Mouse (Mus musculus) forebrain, postnatal 0 days (tissue): Measurements from ENCODE around the gene Pdzph1. TPM values are rescaled to one million over a fixed set of nuclear protein-coding genes. Genes with fewer than 3 reads are reported as not detected.
A peak's percentile ranks its signal among the peaks of the same experiment; 100 is the strongest.

Experiments
- ATAC-seq: fragments of 200-750 bp; cut with Nextera tagmentation; 2 replicates; pipeline ENCODE4 v1.8.0; 2017; ENCODE audit warnings: mild to moderate bottlenecking, moderate library complexity
- DNase-seq: peaks from one replicate; pipeline ENCODE4 v3.0.0-alpha.2; 2015
- H3K27ac ChIP-seq: fragments of 300-500 bp; sonication (generic); 2 replicates; pipeline ENCODE4 v1.5.1; 2014; ENCODE audit warnings: low read depth, mild to moderate bottlenecking, antibody characterized with exemption, low read length, moderate library complexity, mixed read lengths
- H3K27me3 ChIP-seq: fragments of 300-500 bp; sonication (generic); 2 replicates; pipeline ENCODE4 v1.6.1; 2014; ENCODE audit warnings: mild to moderate bottlenecking, low read length, mixed read lengths; ENCODE audit not compliant: insufficient read depth
- H3K36me3 ChIP-seq: fragments of 300-500 bp; sonication (generic); 2 replicates; pipeline ENCODE4 v1.6.1; 2014; ENCODE audit warnings: mild to moderate bottlenecking, moderate library complexity; ENCODE audit not compliant: insufficient read depth
- H3K4me1 ChIP-seq: fragments of 300-500 bp; sonication (generic); 2 replicates; pipeline ENCODE4 v1.6.1; 2014; ENCODE audit warnings: antibody characterized with exemption; ENCODE audit not compliant: insufficient read depth
- H3K4me2 ChIP-seq: fragments of 300-500 bp; sonication (generic); 2 replicates; pipeline ENCODE4 v1.6.1; 2014; ENCODE audit warnings: low read depth, mild to moderate bottlenecking, moderate library complexity
- H3K4me3 ChIP-seq: fragments of 300-500 bp; sonication (generic); 2 replicates; pipeline ENCODE4 v1.5.1; 2014; ENCODE audit warnings: low read depth, low read length, mixed read lengths
- H3K9ac ChIP-seq: fragments of 300-500 bp; sonication (generic); 2 replicates; pipeline ENCODE4 v1.6.1; 2014; ENCODE audit warnings: mild to moderate bottlenecking
- H3K9me3 ChIP-seq: fragments of 300-500 bp; sonication (generic); 2 replicates; pipeline ENCODE4 v1.6.1; 2016; ENCODE audit warnings: low read length
- CTCF ChIP-seq: sonication (generic); IDR thresholded peaks from 2 replicates; pipeline ENCODE4 v1.5.1; 2016; ENCODE audit warnings: antibody characterized with exemption, control low read depth, low read depth
- WGBS: fragments of 180-500 bp; shearing (Covaris S2); extraction: QIAGEN DNeasy Blood & Tissue Kit; methylation state at CpG from one replicate; pipeline ENCODE4 v1.1.7; 2014; 5-methylcytosine and 5-hydroxymethylcytosine counted together
- polyA plus RNA-seq: library from polyadenylated mRNA; unstranded; fragments of >200 nt; fragmentation: Nextera tagmentation; extraction: Ambion mirVana; gene quantifications from 2 replicates; pipeline ENCODE4 v1.2.1, GENCODE M21; 2015
- total RNA-seq: library from RNA; depleted of rRNA; stranded (reverse); fragments of >200 nt; gene quantifications from 2 replicates; pipeline ENCODE4 v1.2.3, GENCODE M21; 2014

The Pdzph1 gene
- total and polyA plus RNA-seq, 2 experiments from 2014 or later: 5.3 to 6.9 TPM

- no peak for TF ChIP-seq CTCF
- no peaks in the 10 kb centered on the region for H3K27me3 ChIP-seq
- DNase-seq: no peak
- no peaks in the 10 kb centered on the region for H3K4me1 ChIP-seq
- no peak overlapping the region for H3K4me3 ChIP-seq
- no peaks in the 10 kb centered on the region for H3K9me3 ChIP-seq
- ATAC-seq: no peak; the same call in 1 of the 2 replicates
- H3K4me2 ChIP-seq: no peak overlapping the region
- H3K9ac ChIP-seq: no peak overlapping the region
- no peak overlapping the region for H3K27ac ChIP-seq
- H3K36me3 ChIP-seq: no peaks in the 10 kb centered on the region
- WGBS: 85% methylated on average over 11 of the region's 11 CpGs
These were observed 67.2 kb downstream of the Pdzph1 start for GRCm38 (mm10) chr17:58923901-58924476.

- H3K9me3 ChIP-seq: no peaks in the 10 kb centered on the region
- H3K36me3 ChIP-seq: no peaks in the 10 kb centered on the region
- DNase-seq (no peak), ATAC-seq (no peak)
- H3K27me3 ChIP-seq: no peaks in the 10 kb centered on the region
- H3K4me2 ChIP-seq: no peak overlapping the region
- H3K4me3 ChIP-seq: no peak overlapping the region
- 77% methylated on average over 7 of the region's 7 CpGs for WGBS
- H3K9ac ChIP-seq: no peak overlapping the region
- TF ChIP-seq CTCF: no peak
- no peak overlapping the region for H3K27ac ChIP-seq
- no peaks in the 10 kb centered on the region for H3K4me1 ChIP-seq
These were observed 67.8 kb downstream of the Pdzph1 start for GRCm38 (mm10) chr17:58923316-58923866.

GRCm38 (mm10) chr17:58922821-58923220, 68.4 kb downstream of the Pdzph1 start:
- no peak for TF ChIP-seq CTCF
- no peaks in the 10 kb centered on the region for H3K9me3 ChIP-seq
- no peak overlapping the region for H3K4me3 ChIP-seq
- no peaks in the 10 kb centered on the region for H3K27me3 ChIP-seq
- ATAC-seq (no peak), DNase-seq (no peak)
- no peak overlapping the region for H3K9ac ChIP-seq
- 91% methylated on average over 2 of the region's 2 CpGs for WGBS
- H3K36me3 ChIP-seq: no peaks in the 10 kb centered on the region
- no peak overlapping the region for H3K4me2 ChIP-seq
- no peaks in the 10 kb centered on the region for H3K4me1 ChIP-seq
- no peak overlapping the region for H3K27ac ChIP-seq

GRCm38 (mm10) chr17:58919927-58920326, 71.2 kb downstream of the Pdzph1 start:
- Histone ChIP-seq H3K9me3 (no peaks in the 10 kb centered on the region), H3K4me3 (no peak overlapping the region), H3K27me3 (no peaks in the 10 kb centered on the region), H3K36me3 (no peaks in the 10 kb centered on the region), H3K4me1 (no peaks in the 10 kb centered on the region), H3K9ac (no peak overlapping the region), H3K27ac (no peak overlapping the region), H3K4me2 (no peak overlapping the region)
- DNase-seq (no peak), ATAC-seq (no peak)
- no peak for TF ChIP-seq CTCF
- 32% methylated on average over 4 of the region's 4 CpGs for WGBS

- Histone ChIP-seq H3K9me3 (no peaks in the 10 kb centered on the region), H3K27ac (no peak overlapping the region), H3K4me3 (no peak overlapping the region), H3K27me3 (no peaks in the 10 kb centered on the region), H3K4me1 (no peaks in the 10 kb centered on the region), H3K9ac (no peak overlapping the region), H3K4me2 (peak overlapping the region; percentile 11; the same call in 1 of the 2 replicates), H3K36me3 (no peaks in the 10 kb centered on the region)
- WGBS: 3% methylated on average over 8 of the region's 8 CpGs
- peak; percentile 69 for TF ChIP-seq CTCF
- ATAC-seq: peak; percentile 82
- peak; percentile 68 for DNase-seq
These were observed 72.1 kb downstream of the Pdzph1 start for GRCm38 (mm10) chr17:58919061-58919460.

- ATAC-seq: no peak
- H3K4me2 ChIP-seq: no peak overlapping the region
These were observed 72.6 kb downstream of the Pdzph1 start for GRCm38 (mm10) chr17:58918539-58918938.

GRCm38 (mm10) chr17:58911564-58911963, 79.6 kb downstream of the Pdzph1 start:
- no peaks in the 10 kb centered on the region for H3K36me3 ChIP-seq
- DNase-seq: no peak
- no peaks in the 10 kb centered on the region for H3K4me1 ChIP-seq
- H3K27me3 ChIP-seq: no peaks in the 10 kb centered on the region
- no peak for TF ChIP-seq CTCF
- no peak overlapping the region for H3K9ac ChIP-seq
- 80% methylated on average over 7 of the region's 7 CpGs for WGBS
- H3K9me3 ChIP-seq: no peaks in the 10 kb centered on the region
- H3K4me3 ChIP-seq: no peak overlapping the region
- no peak for ATAC-seq
- H3K4me2 ChIP-seq: no peak overlapping the region
- H3K27ac ChIP-seq: no peak overlapping the region

More at GRCm38 (mm10) chr17:58918539-58918938, 72.6 kb downstream of the Pdzph1 start:
- no peak overlapping the region for H3K9ac ChIP-seq
- H3K4me3 ChIP-seq: no peak overlapping the region
- no peaks in the 10 kb centered on the region for H3K9me3 ChIP-seq
- H3K4me1 ChIP-seq: no peaks in the 10 kb centered on the region
- DNase-seq: no peak
- no peak overlapping the region for H3K27ac ChIP-seq
- no peaks in the 10 kb centered on the region for H3K27me3 ChIP-seq
- no peak for TF ChIP-seq CTCF
- WGBS: 79% methylated on average over 3 of the region's 3 CpGs
- no peaks in the 10 kb centered on the region for H3K36me3 ChIP-seq
